Mouse (Mus musculus): Measurements from ENCODE around the gene Ube4b. TPM values are rescaled to one million over a fixed set of nuclear protein-coding genes. Genes with fewer than 3 reads are reported as not detected.

Ube4b gene
- total and polyA plus RNA-seq, 3 experiments: 28.4 to 104 (median 71.0) TPM

- no peak overlapping the region for H3K27ac ChIP-seq (ENCODE audit: control insufficient read depth, low read depth, low read length)
- H3K79me2 ChIP-seq (ENCODE audit: control insufficient read depth, insufficient read depth, low read length, poor library complexity): no peaks in the 10 kb centered on the region
Observed at GRCm38 (mm10) chr4:149322718-149323117, 103.8 kb downstream of the Ube4b start.

GRCm38 (mm10) chr4:149322286-149322685 lies 104.3 kb downstream of the Ube4b start:
- no peaks in the 10 kb centered on the region for H3K9me3 ChIP-seq (replicated peaks; ENCODE audit: insufficient read depth, low read length)
- H3K4me3 ChIP-seq (ENCODE audit: control insufficient read depth in 1 of 2, insufficient read depth in 1 of 2, low read depth in 2 of 2, low read length in 2 of 2): no peak overlapping the region
- H3K9ac ChIP-seq (ENCODE audit: control insufficient read depth, low read depth, low read length, poor library complexity, severe bottlenecking): no peak overlapping the region
- no peak for DNase-seq (ENCODE audit: low read depth, low spot score)
- no peaks in the 10 kb centered on the region for H3K36me3 ChIP-seq (ENCODE audit: control insufficient read depth in 1 of 2, insufficient read depth in 2 of 2, low read length in 2 of 2)
- no peaks in the 10 kb centered on the region for H3K4me1 ChIP-seq (ENCODE audit: control insufficient read depth in 1 of 2, insufficient read depth in 2 of 2, low read length in 2 of 2)
- no peaks in the 10 kb centered on the region for H3K79me2 ChIP-seq (ENCODE audit: control insufficient read depth, insufficient read depth, low read length, poor library complexity)
- TF ChIP-seq SIN3A (IDR thresholded peaks at IDR 0.05; ENCODE audit: low read length): no peak
- TF ChIP-seq ETS1 (IDR thresholded peaks at IDR 0.05; ENCODE audit: low read depth, low read length): no peak
- TF ChIP-seq SMC3 (IDR thresholded peaks at IDR 0.05; ENCODE audit: low read depth, low read length): no peak
- TF ChIP-seq RAD21 (IDR thresholded peaks at IDR 0.05; ENCODE audit: low read depth, low read length): no peak
- no peak for TF ChIP-seq CHD2 (IDR thresholded peaks at IDR 0.05; ENCODE audit: low read length)
- no peak for TF ChIP-seq POLR2AphosphoS2 (IDR thresholded peaks at IDR 0.05; ENCODE audit: low read length)
- no peak for TF ChIP-seq GATA1 (IDR thresholded peaks at IDR 0.05; ENCODE audit: low read depth, low read length)
- no peak for TF ChIP-seq UBTF (IDR thresholded peaks at IDR 0.05; ENCODE audit: borderline replicate concordance, insufficient read depth, low read depth, low read length)
- TF ChIP-seq CTCF (IDR thresholded peaks at IDR 0.05 in 2 of 3, conservative IDR thresholded peaks at IDR 0.05 in 1 of 3; ENCODE audit: control insufficient read depth in 1 of 3, insufficient read depth in 1 of 3, low read depth in 2 of 3, low read length in 3 of 3, poor library complexity in 1 of 3, severe bottlenecking in 1 of 3): no peak
- no peak for TF ChIP-seq USF2 (IDR thresholded peaks at IDR 0.05; ENCODE audit: borderline replicate concordance in 1 of 2, insufficient read depth in 1 of 2, low read depth in 1 of 2, low read length in 2 of 2)
- no peak for TF ChIP-seq NRF1 (IDR thresholded peaks at IDR 0.05; ENCODE audit: insufficient read depth, low read depth, low read length, poor library complexity, severe bottlenecking)
- no peak for TF ChIP-seq MAZ (IDR thresholded peaks at IDR 0.05; ENCODE audit: low read depth, low read length)
- TF ChIP-seq POLR2AphosphoS5 (IDR thresholded peaks at IDR 0.05; ENCODE audit: borderline replicate concordance, low read depth, low read length): no peak
- no peak for TF ChIP-seq ZNF384 (IDR thresholded peaks at IDR 0.05; ENCODE audit: low read depth, low read length)
- no peak overlapping the region for H3K27ac ChIP-seq (ENCODE audit: control insufficient read depth, low read depth, low read length)
- H3K27me3 ChIP-seq (ENCODE audit: control insufficient read depth in 1 of 2, insufficient read depth in 2 of 2, low read length in 2 of 2): no peaks in the 10 kb centered on the region; a peak in 1 of 4 replicates

More at GRCm38 (mm10) chr4:149322718-149323117, 103.8 kb downstream of the Ube4b start:
- Histone ChIP-seq H3K36me3 (ENCODE audit: control insufficient read depth in 1 of 2, insufficient read depth in 2 of 2, low read length in 2 of 2) (no peaks in the 10 kb centered on the region), H3K4me3 (ENCODE audit: control insufficient read depth in 1 of 2, insufficient read depth in 1 of 2, low read depth in 2 of 2, low read length in 2 of 2) (no peak overlapping the region), H3K9ac (ENCODE audit: control insufficient read depth, low read depth, low read length, poor library complexity, severe bottlenecking) (no peak overlapping the region), H3K9me3 (replicated peaks; ENCODE audit: insufficient read depth, low read length) (no peaks in the 10 kb centered on the region), H3K4me1 (ENCODE audit: control insufficient read depth in 1 of 2, insufficient read depth in 2 of 2, low read length in 2 of 2) (no peaks in the 10 kb centered on the region), H3K27me3 (ENCODE audit: control insufficient read depth in 1 of 2, insufficient read depth in 2 of 2, low read length in 2 of 2) (no peaks in the 10 kb centered on the region; a peak in 1 of 4 replicates)
- no peak for TF ChIP-seq ZKSCAN1 (IDR thresholded peaks at IDR 0.05; ENCODE audit: low read depth, low read length)
- no peak for TF ChIP-seq UBTF (IDR thresholded peaks at IDR 0.05; ENCODE audit: borderline replicate concordance, insufficient read depth, low read depth, low read length)
- TF ChIP-seq TCF12 (IDR thresholded peaks at IDR 0.05; ENCODE audit: low read depth, low read length): no peak
- TF ChIP-seq CTCF (IDR thresholded peaks at IDR 0.05 in 2 of 3, conservative IDR thresholded peaks at IDR 0.05 in 1 of 3; ENCODE audit: control insufficient read depth in 1 of 3, insufficient read depth in 1 of 3, low read depth in 2 of 3, low read length in 3 of 3, poor library complexity in 1 of 3, severe bottlenecking in 1 of 3): no peak
- TF ChIP-seq ETS1 (IDR thresholded peaks at IDR 0.05; ENCODE audit: low read depth, low read length): no peak
- TF ChIP-seq TAL1 (IDR thresholded peaks at IDR 0.05; ENCODE audit: low read length): no peak
- no peak for TF ChIP-seq MAX (IDR thresholded peaks at IDR 0.05; ENCODE audit: low read length)
- TF ChIP-seq MAZ (IDR thresholded peaks at IDR 0.05; ENCODE audit: low read depth, low read length): no peak
- TF ChIP-seq SIN3A (IDR thresholded peaks at IDR 0.05; ENCODE audit: low read length): no peak
- TF ChIP-seq CHD2 (IDR thresholded peaks at IDR 0.05; ENCODE audit: low read length): no peak
- no peak for TF ChIP-seq USF2 (IDR thresholded peaks at IDR 0.05; ENCODE audit: borderline replicate concordance in 1 of 2, insufficient read depth in 1 of 2, low read depth in 1 of 2, low read length in 2 of 2)
- TF ChIP-seq TBP (IDR thresholded peaks at IDR 0.05; ENCODE audit: low read depth, low read length): no peak
- DNase-seq (ENCODE audit: low read depth, low spot score): no peak

Measured in MEL (cell line).